Mouse (Mus musculus): ENCODE data around the gene Capn10. TPM values are rescaled to one million over a fixed set of nuclear protein-coding genes. Genes with fewer than 3 reads are reported as not detected.

The Capn10 gene
- polyA plus RNA-seq, 1 experiment from 2014 or later: 40.4 TPM

Other genes starting within 250 kb of the Capn10 start
- gene Gpc1, start 102.7 kb upstream of the Capn10 start, polyA plus RNA-seq (2014; fragmentation: Nextera tagmentation; extraction: Ambion mirVana): 32.1 and 41.8 TPM in 2 replicates
- gene Ankmy1, start 31.5 kb upstream of the Capn10 start, polyA plus RNA-seq (2014; fragmentation: Nextera tagmentation; extraction: Ambion mirVana): 0.61 and 0.68 TPM in 2 replicates
- 9.2 and 11.3 TPM in 2 replicates for gene Dusp28, start 27.4 kb upstream of the Capn10 start, polyA plus RNA-seq (2014; fragmentation: Nextera tagmentation; extraction: Ambion mirVana)
- gene Rnpepl1, start 23.6 kb upstream of the Capn10 start, polyA plus RNA-seq (2014; fragmentation: Nextera tagmentation; extraction: Ambion mirVana): 13.3 TPM in 2 replicates
- gene Gpr35, start 16.5 kb downstream of the Capn10 start, polyA plus RNA-seq (2014; fragmentation: Nextera tagmentation; extraction: Ambion mirVana): 0.32 TPM in 1 of 2 replicates, not detected in the other
- not detected in 2 replicates for gene Aqp12, start 72.0 kb downstream of the Capn10 start, polyA plus RNA-seq (2014; fragmentation: Nextera tagmentation; extraction: Ambion mirVana)
- gene Kif1a, start 167.6 kb downstream of the Capn10 start, polyA plus RNA-seq (2014; fragmentation: Nextera tagmentation; extraction: Ambion mirVana): 51.0 and 59.6 TPM in 2 replicates
- not detected in 2 replicates for gene Agxt, start 200.9 kb downstream of the Capn10 start, polyA plus RNA-seq (2014; fragmentation: Nextera tagmentation; extraction: Ambion mirVana)
- gene 2310007B03Rik, start 226.6 kb downstream of the Capn10 start, polyA plus RNA-seq (2014; fragmentation: Nextera tagmentation; extraction: Ambion mirVana): 0.22 and 0.34 TPM in 2 replicates
- gene Crocc2, start 234.3 kb downstream of the Capn10 start, polyA plus RNA-seq (2014; fragmentation: Nextera tagmentation; extraction: Ambion mirVana): 0.11 TPM in 2 replicates